Mouse (Mus musculus) liver, postnatal 0 days (tissue): ENCODE data around the gene 6030468B19Rik.

Experiments
- CTCF ChIP-seq: sonication (generic); IDR thresholded peaks from 2 replicates; pipeline ENCODE4 v1.5.1; 2016; ENCODE audit warnings: antibody characterized with exemption, low read depth
- EP300 ChIP-seq: IDR thresholded peaks from 2 replicates; pipeline ENCODE4 v1.6.1; 2016; ENCODE audit warnings: antibody characterized with exemption, low read depth, mild to moderate bottlenecking

DNA sequence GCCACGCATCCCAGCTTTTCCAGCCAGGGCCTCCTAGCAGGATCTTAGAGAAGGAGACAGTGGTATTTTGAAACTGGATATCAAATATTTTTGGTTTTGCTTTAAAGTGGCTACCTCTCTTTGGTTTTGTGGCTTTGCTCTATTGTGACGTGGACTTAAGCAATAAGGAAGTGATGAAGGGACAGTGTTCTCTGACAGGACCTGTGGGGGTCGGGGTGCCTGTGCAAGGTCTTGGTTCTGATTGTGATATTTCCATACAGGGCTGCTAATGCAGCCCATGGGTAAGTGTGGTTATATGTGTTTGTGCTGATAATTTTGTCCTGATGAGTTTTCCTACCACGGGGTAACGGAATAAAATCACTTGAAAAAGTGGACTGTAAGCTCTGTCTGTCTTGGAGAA is 57.9 kb downstream of the 6030468B19Rik start:
- TF ChIP-seq CTCF, result no peak
- no peak for TF ChIP-seq EP300
